Mouse (Mus musculus) mouse trophoblast stem cell (cell line): ENCODE measurements around the gene Tsfm.
"Not testable (repeated sequence)": the region's sequence is repeated elsewhere in the genome, so short reads cannot be mapped to it uniquely, and the experiment has no call there.

Source experiments
- in situ Hi-C, 2 experiments: fragments of 300-500 bp; cut with MseI, MboI; formaldehyde crosslinking; loops; 2 replicates in 1 of 2; 3 replicates in 1 of 2; pipeline ENCODE4 v1.15.1; 2025

Tsfm gene

DNA sequence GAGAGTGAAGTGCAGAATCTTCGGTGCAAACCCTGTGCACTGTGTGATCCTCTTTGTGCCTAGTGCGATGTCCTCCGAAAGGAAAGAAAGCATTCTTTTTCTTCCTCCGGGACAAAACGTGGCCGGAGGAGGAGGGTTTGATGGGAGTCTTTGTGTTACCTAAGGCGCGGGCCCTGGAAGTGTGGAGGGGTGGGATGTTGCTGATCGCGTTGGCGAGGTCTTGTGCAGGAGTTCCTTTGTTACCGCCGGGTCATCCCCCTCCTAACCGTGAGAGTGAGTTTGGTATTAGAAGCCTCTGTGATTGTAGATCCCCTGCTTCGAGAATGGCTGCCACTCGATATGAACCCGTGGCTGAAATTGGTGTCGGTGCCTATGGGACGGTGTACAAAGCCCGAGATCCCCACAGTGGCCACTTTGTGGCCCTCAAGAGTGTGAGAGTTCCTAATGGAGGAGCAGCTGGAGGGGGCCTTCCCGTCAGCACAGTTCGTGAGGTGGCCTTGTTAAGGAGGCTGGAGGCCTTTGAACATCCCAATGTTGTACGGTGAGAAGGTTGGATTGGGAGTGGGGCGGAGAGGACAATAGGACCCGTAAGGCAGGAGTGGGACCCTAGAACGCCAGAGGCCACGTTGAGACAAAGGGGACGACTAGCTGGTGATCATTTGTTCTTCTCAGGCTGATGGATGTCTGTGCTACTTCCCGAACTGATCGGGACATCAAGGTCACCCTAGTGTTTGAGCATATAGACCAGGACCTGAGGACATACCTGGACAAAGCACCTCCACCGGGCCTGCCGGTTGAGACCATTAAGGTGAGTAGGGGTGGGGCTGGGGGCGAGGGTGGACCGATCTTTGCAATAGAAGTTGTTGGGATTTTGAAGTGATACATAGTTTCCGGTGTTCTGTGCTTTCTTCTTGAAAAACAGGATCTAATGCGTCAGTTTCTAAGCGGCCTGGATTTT lies 33.6 kb upstream of the Tsfm start:
- in situ Hi-C loops = no loop called here

DNA sequence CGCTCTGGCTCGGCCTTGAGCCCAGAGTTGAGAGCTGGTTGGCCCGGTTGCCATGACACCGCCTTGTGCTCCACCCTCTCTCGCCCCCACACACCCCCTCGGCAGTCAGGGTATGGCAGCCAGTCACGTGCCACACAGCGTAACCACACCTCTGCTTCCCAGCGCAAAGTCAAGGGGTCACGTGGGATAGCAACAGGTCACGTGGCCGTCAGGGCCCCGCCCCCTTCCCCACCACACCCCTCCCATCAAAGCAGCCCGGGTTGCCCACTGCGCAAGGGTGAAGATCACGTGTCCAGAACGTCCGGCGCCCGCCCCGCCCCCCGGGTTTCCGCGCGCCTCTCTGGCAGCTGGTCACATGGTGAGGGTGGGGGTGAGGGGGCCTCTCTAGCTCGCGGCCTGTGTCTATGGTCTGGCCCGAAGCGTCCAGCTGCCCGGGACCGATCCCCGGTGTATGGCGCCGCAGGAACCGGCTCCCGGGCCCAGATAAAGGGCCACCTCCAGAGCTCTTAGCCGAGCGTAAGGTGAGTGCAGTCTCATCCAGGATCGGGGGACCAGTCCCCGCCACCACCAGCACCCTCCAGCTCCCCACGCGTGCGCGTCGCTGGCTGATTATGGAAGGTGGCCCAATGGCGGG lies 32.7 kb upstream of the Tsfm start, which contains the start of gene Cdk4:
Gene Cdk4, plus strand, starts transcription at position 296 of the 634 bp plus-strand sequence.
- in situ Hi-C loops = no loop called here

GRCm38 (mm10) chr10:127062503-127062902 lies 31.9 kb upstream of the Tsfm start:
- in situ Hi-C loops = no loop called here

DNA sequence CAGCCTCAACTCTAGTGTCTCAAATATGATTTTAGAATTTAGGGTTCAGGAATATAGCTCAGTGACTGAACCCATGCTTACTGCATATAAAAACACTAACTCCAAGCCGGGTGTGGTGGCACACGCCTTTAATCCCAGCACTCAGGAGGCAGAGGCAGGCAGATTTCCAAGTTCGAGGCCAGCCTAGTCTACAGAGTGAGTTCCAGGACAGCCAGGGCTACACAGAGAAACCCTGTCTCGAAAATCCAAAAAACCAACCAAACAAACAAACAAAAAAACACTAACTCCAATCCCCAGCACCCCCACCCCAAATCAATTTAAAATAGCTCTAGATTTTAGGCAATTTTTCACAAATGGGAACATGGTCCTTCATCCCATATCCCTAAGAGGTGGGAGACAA lies 31.5 kb upstream of the Tsfm start:
- in situ Hi-C loops = not testable (repeated sequence)

GRCm38 (mm10) chr10:127061513-127061912 lies 30.9 kb upstream of the Tsfm start:
- in situ Hi-C loops = no loop called here

DNA sequence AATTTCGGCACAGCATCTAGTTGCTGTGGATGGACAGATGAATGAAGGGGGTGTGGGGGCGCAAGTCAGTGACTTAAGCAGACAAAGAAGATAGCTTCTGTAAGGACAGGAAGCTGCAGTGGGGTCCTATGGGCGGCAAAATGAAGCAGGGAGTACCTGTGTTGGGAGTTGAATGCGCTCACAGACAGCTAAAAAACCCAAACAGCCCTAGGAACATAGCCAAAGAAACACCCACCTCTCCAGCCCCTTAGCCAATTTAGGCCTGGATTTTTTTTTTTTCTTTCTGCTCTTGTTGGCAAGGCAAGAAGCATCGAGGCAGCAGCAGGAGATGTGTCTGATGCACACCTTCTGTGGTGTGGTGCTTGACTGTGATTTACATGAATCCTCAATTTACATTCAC lies 30.4 kb upstream of the Tsfm start:
- in situ Hi-C loops = no loop called here

DNA sequence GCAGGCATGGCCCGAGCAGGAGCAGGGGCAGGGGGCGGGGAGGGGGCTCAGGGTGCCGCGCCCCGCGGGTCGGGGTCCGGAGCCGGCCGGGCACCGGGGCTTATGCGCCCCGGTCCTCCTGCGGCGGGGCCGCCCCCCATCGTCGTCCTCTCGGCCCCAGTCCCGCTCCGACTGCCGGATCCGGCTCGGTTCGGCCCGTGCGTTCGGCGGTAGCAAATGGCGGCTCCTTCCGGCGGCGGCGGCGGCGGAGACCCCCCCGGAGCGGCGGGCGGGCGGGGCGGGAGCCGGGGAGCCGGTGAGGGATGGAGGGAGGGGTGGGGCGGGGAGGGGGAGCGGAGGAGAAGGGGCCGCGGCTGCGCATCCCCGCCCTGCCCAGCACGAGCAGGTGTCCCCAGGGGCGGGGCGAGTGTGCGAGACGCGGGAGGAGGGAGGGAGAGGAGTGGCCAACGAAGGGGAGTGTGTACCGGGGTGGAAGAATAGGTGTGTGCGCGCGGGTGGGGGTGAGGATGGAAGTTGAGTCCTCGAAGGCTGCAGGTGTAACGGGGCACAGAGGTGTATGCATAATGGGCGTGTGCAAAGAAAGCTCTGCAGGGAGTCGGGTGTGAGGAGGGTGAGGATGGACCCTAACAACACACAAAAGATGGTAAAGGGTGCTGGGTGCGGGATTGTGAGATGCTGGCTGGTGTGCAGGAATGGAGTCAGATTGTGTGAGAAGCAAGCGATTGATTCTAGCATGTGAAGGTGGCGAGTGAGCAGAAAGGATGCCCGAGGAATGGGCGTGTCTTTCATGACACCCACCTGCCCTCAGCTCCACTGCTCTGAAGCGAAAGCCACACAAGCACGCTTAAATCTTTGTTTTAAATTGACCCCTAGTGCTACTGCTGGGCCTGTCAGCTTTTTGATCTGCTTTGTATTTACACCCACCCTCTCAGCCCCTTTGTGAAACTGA lies 29.6 kb upstream of the Tsfm start, which contains the start of gene March9:
Gene March9, minus strand, starts transcription at position 217 of the 949 bp plus-strand sequence.
- in situ Hi-C loops = no loop called here

DNA sequence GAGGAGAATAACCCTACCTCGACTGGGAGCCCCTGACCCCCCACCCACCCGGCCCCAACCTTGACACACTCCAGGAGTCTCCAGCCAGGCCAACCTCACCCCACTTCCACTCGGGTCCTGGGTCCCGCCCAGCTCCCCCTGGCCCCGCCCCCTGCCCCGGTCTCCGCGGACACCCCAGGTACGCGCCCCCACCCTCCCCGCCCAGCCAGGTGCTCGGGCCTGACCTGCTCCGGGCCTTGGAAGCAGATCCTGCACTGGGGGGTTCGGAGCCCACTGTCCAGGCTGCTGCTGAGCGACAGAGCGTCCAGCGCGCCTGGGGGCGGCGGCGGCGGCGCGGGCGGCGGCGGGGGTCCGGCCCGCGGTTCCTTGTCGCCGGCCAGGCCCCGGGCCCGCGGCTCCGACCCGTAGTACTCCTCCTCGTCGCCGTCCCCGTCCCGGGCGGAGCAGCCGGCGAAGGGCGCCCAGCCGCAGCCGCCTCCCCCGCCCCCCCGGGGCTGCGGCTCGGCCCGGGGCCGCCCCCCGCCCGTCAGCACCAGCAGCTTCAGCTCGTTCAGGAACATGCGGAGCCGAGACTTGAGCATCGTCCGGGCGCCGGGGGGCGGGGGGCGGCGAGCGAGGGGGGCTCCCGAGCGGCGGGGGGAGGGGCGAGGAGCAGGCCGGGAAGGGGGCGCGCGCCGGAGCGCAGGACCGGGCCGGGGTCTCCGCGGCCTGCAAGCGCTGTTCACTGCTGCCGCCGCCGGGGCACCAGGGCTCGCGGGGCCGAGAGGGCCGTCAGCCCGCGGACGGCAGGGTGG lies 28.7 kb upstream of the Tsfm start:
- in situ Hi-C loops = no loop called here

GRCm38 (mm10) chr10:127058708-127059107 lies 28.1 kb upstream of the Tsfm start:
- in situ Hi-C loops = no loop called here

DNA sequence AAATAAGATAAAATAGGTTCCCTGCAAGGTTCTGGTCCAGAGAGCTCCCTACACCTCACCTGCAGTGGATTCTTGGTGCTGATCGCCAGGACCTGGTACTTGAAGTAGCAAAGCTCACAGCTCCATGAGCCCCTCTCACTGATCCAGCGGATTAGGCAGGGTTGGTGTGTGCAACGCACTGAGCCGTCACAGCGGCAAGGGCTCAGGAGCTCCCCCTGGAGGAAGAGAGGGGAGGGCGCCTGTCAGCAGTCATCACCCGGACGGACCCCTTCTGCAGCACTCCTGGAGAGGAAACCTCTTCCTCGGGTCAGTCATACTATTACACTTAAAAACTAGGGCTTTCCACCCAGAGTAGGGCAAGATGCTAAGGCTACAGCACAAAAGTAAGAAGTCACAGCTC lies 27.5 kb upstream of the Tsfm start:
- in situ Hi-C loops = no loop called here

DNA sequence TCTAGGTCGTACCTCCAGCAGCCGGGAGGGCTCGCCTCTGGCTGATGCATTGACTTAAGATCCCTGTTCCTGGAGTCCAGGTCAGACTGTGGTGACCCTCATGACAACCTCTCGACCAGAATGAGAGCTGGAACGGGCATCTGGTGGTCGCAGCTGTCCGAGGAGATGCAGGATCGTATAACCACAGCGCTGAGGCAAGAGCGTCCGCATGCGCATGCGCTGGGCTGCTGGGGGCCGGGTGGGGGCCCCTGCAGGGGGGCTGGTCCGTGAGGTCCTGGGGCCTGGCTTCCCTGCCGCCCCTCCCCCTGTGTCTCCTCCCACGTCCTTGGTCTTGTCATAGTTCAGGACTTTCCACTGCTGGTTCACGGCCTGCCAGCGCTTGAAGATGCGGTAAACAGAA lies 25.9 kb upstream of the Tsfm start:
- in situ Hi-C loops = no loop called here

- in situ Hi-C loops = no loop called here
Measured at GRCm38 (mm10) chr10:127055406-127055805, 24.8 kb upstream of the Tsfm start.

GRCm38 (mm10) chr10:127054646-127055045 lies 24.0 kb upstream of the Tsfm start:
- in situ Hi-C loops = no loop called here

GRCm38 (mm10) chr10:127050119-127050474 lies 19.5 kb upstream of the Tsfm start:
- in situ Hi-C loops = no loop called here

DNA sequence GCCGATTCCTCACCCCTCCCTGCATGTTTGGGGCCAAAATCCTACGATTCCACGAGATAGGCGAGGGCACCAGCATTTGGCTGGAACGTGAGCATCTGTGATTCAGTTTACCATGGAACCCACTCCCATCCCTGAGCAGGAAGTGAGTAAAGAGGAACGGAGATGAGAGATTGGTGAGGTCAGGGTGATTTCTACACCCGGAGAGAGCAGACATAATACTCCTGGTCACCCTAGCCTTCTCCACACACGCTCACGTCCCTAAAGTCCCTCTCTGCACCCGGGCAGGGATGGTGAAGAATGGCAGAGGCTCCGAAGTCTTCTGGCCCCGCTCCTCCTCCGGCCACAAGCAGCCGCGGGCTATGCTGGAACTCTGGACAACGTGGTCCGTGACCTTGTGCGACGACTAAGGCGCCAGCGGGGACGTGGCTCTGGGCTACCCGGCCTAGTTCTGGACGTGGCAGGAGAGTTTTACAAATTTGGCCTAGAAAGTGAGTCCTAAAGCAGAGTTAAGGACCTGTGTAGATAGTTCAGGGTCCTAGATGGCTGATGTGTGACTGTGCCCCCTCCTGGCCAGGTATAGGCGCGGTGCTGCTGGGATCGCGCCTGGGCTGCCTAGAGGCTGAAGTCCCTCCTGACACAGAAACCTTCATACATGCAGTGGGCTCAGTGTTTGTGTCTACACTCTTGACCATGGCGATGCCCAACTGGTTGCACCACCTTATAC lies 18.9 kb upstream of the Tsfm start:
- in situ Hi-C loops = no loop called here

DNA sequence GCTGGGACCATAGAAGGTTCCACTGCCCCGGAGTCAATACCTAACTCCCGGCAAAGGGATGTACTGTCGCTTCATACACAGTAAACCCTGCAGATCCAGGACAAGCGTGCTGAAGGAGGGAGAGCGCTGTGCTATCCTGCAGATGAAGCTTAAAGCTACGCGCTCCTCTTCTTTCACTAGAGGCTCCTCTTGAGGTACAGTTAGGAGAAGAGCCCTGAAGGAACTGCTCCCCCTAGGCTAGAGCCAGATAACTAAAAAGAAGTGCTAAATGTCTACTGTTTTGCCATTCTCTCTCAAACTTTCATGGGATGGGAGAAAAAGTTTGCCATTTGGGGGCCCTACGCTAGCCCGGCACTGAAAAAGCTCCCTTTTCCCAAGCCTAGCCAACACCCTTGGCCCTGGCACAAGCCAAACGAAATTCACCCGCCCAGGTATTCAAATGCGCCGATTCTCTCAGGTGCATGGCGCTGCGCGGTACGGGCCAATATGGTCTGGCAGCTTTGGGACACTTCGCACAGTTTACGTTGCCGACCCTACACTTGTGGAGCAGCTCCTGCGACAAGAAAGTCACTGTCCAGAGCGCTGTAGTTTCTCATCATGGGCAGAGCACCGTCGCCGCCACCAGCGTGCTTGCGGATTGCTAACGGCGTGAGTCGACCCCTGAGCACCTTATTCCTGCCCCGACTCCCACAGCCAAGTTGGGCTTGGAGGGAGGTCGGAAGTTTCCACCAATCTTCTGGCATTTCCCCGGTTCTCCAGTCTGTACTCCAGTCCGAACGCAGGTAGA lies 18.2 kb upstream of the Tsfm start:
- in situ Hi-C loops = no loop called here

GRCm38 (mm10) chr10:127047954-127048353 lies 17.3 kb upstream of the Tsfm start, which contains the start of gene Cyp27b1:
TSS of gene Cyp27b1 (plus strand) at chr10:127048250.
- in situ Hi-C loops = no loop called here

DNA sequence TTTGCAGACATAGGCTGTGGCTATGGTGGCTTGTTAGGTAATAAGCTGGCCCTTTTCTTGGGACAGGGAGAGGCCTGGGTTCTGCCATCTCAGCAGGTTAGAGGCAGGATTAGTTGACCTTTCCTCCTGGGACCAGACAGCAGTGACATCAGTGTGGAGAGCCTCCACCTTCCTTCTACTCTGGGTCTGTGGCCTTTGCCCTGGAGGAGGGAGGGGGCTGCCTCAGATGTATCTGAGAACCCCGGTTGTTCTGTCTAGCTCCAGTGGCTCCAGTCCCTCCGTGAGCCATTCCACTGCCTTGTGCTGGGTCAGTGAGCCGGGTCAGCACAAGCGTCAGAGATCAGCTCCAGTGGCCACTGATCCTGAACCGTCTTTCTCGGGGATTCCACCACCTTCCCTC lies 12.5 kb upstream of the Tsfm start:
- in situ Hi-C loops = no loop called here

DNA sequence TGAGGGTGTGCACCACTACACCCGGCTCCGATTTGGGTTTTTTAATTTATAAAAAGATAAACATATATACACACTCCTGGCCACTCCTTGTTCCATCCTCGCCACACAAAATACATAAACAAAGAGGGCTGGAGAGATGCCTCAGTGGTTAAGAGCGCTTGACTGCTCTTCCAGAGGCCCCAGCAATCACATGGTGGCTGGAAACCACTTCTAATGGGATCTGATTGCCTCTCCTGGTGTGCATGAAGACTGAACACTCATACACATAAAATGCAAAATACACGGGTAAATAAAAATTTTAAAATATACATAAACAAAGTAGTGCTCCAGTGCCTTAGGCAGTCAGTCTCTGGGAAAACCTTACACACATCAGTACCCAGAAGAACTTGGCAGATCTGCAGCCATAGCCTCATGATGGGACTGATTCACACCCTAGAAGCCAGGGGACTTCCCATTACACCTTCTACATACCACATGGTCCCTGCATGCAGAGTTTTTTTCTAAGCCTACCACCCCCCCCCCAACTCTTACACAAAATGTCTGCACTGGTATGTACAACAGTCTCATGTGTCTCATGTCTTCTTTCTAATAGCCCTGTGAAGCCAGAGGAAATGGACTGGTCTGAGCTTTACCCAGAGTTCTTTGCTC lies 12.0 kb upstream of the Tsfm start:
- in situ Hi-C loops = no loop called here
